Mouse (Mus musculus) lung, postnatal 0 days (tissue): ENCODE measurements around the gene Fbxo36. TPM values are rescaled to one million over a fixed set of nuclear protein-coding genes. Genes with fewer than 3 reads are reported as not detected.

Experiments used
- ATAC-seq: fragments of 200-750 bp; cut with Nextera tagmentation; 2 replicates; pipeline ENCODE4 v1.8.0; 2017; ENCODE audit warnings: moderate library complexity
- DNase-seq: peaks from one replicate; pipeline ENCODE4 v3.0.0-alpha.2; 2016; ENCODE audit warnings: low spot score
- H3K27ac ChIP-seq: fragments of 300-500 bp; sonication (generic); 2 replicates; pipeline ENCODE4 v1.5.1; 2014; ENCODE audit warnings: antibody characterized with exemption, mild to moderate bottlenecking, low read length, mixed read lengths
- H3K27me3 ChIP-seq: fragments of 300-500 bp; sonication (generic); replicated peaks from 2 replicates; pipeline ENCODE4 v1.6.1; 2014; ENCODE audit warnings: low read length, mixed read lengths; ENCODE audit not compliant: insufficient read depth
- H3K36me3 ChIP-seq: fragments of 300-500 bp; sonication (generic); 2 replicates; pipeline ENCODE4 v1.6.1; 2014; ENCODE audit warnings: low read length, mixed read lengths; ENCODE audit not compliant: insufficient read depth
- H3K4me1 ChIP-seq: fragments of 300-500 bp; sonication (generic); 2 replicates; pipeline ENCODE4 v1.6.1; 2014; ENCODE audit warnings: antibody characterized with exemption, low read depth, low read length, mixed read lengths; ENCODE audit not compliant: insufficient read depth
- H3K4me2 ChIP-seq: fragments of 300-500 bp; sonication (generic); replicated peaks from 2 replicates; pipeline ENCODE4 v1.6.1; 2014; ENCODE audit warnings: low read depth, mild to moderate bottlenecking, low read length, moderate library complexity, mixed read lengths
- H3K4me3 ChIP-seq: fragments of 300-500 bp; sonication (generic); 2 replicates; pipeline ENCODE4 v1.5.1; 2014; ENCODE audit warnings: low read depth, low read length
- H3K9ac ChIP-seq: fragments of 300-500 bp; sonication (generic); replicated peaks from 2 replicates; pipeline ENCODE4 v1.6.1; 2014; ENCODE audit warnings: low read depth, mild to moderate bottlenecking
- H3K9me3 ChIP-seq: fragments of 300-500 bp; sonication (generic); 2 replicates; pipeline ENCODE4 v1.6.1; 2016; ENCODE audit warnings: low read length, mixed read lengths
- CTCF ChIP-seq: IDR thresholded peaks from 2 replicates; pipeline ENCODE4 v1.5.1; 2016; ENCODE audit warnings: antibody characterized with exemption, mild to moderate bottlenecking
- EP300 ChIP-seq: IDR thresholded peaks from 2 replicates; pipeline ENCODE4 v1.6.1; 2016; ENCODE audit warnings: antibody characterized with exemption, mild to moderate bottlenecking, control low read depth
- WGBS: fragments of 180-500 bp; shearing (Covaris S2); extraction: QIAGEN DNeasy Blood & Tissue Kit; methylation state at CpG from one replicate; pipeline ENCODE4 v1.1.7; 2014; 5-methylcytosine and 5-hydroxymethylcytosine counted together
- polyA plus RNA-seq: library from polyadenylated mRNA; unstranded; fragments of >200 nt; fragmentation: Nextera tagmentation; extraction: Ambion mirVana; gene quantifications from 2 replicates; pipeline ENCODE4 v1.2.1, GENCODE M21; 2015

The Fbxo36 gene
- polyA plus RNA-seq: 23.6 and 24.1 TPM in 2 replicates

DNA sequence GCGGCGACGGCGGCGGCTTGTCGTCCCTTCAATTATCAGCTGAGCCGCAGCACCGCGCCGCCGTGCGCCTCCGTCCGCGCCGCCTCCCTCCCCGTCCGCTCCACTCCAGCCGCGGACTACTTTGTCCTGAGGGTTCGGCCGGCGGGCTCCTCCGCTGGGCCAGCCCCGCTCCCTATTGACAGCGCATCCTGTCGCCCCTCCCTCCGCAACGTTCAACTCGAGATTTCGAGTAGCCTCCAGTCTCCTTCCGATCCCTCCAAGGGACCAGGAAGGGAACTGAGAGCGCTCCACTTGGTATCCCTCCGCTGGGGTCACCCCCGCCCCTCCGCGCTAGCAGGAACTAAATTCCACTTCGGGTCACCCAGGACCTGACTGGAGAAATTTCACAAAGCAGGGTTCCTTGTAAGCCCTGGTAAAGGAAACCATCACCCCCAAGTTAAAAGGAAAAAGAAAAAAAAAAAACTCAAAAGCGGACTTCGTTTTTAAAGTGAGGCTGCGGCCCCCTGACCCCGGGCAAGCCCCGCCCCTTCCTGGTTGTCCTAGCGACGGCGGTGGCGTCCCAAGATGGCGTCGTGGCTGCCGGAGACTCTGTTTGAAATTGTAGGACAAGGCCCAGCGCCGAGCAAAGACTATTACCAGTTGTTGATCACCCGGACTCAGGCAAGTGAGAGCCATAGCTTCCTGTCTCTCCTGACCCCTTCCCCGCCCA lies at the start of gene Fbxo36:
Gene Fbxo36 (plus strand): TSS at position 533 of the 709 bp plus-strand sequence.
- ATAC-seq: peak; percentile 92
- Histone ChIP-seq H3K4me3 (peak within 1 kb of the TSS; percentile 96), H3K9me3 (no peaks in the 10 kb centered on the region), H3K4me2 (peak within 1 kb of the TSS; percentile 82), H3K27ac (peak within 1 kb of the TSS; percentile 99), H3K4me1 (peaks cover 8% of the 10 kb centered on the region; the same call in 1 of the 2 replicates), H3K27me3 (no peaks in the 10 kb centered on the region), H3K36me3 (no peaks in the 10 kb centered on the region), H3K9ac (peak within 1 kb of the TSS; percentile 94)
- peak; percentile 98 for DNase-seq
- WGBS: under 1% methylated on average over 41 of the region's 54 CpGs
- TF ChIP-seq EP300: peak; percentile 80
- no peak for TF ChIP-seq CTCF

DNA sequence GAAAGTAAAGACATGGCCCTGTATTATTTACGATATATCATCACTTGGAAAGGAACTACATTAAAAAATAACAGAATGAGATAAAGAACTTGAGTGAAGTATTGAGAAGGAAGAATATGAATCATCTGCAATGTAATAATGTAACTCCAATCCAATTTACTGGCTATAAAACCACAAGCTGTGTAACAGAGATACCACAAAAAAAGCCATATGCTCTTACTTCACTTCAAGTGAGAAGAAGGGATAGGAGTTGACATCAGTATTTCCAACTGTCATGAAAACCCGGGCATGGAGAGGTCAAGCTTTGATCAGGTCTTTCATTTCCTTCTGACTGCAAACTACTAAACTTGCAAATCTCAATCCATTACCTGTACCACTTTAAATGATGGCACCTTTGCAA lies 48.2 kb upstream of the Fbxo36 start:
- WGBS: 87% methylated on average over 2 of the region's 2 CpGs
- H3K27ac ChIP-seq: no peak overlapping the region
- DNase-seq (no peak), ATAC-seq (no peak)
- no peaks in the 10 kb centered on the region for H3K9me3 ChIP-seq
- no peak overlapping the region for H3K4me3 ChIP-seq
- H3K36me3 ChIP-seq: peaks cover 12% of the 10 kb centered on the region; the same call in 1 of the 2 replicates
- no peaks in the 10 kb centered on the region for H3K4me1 ChIP-seq
- no peak overlapping the region for H3K4me2 ChIP-seq
- no peak overlapping the region for H3K9ac ChIP-seq
- no peaks in the 10 kb centered on the region for H3K27me3 ChIP-seq
- TF ChIP-seq EP300 (no peak), CTCF (no peak)

DNA sequence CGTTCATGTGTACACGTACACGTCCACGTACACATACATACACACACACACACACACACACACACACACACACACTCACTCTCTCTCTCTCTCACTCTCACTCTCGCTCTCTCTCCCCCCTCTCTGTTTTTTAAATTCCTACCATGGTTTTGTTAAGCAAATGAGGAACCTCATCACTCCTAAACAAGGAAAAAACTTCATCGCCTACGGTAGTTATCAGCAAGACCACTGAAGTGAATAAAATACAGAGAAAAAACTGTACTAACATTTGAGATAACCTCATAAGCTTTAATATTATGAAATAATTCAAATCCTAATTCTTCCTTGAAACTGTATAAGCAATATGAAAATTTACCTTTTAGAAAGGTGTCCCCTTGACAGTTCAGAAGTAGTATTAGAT lies 44.3 kb upstream of the Fbxo36 start:
- DNase-seq (no peak), ATAC-seq (no peak)
- Histone ChIP-seq H3K9me3 (no peaks in the 10 kb centered on the region), H3K27me3 (no peaks in the 10 kb centered on the region), H3K27ac (no peak overlapping the region), H3K9ac (no peak overlapping the region), H3K4me2 (no peak overlapping the region), H3K4me1 (no peaks in the 10 kb centered on the region), H3K36me3 (peaks cover 12% of the 10 kb centered on the region; the same call in 1 of the 2 replicates), H3K4me3 (no peak overlapping the region)
- WGBS: 93% methylated on average over 7 of the region's 7 CpGs
- TF ChIP-seq CTCF: no peak
- TF ChIP-seq EP300: no peak

DNA sequence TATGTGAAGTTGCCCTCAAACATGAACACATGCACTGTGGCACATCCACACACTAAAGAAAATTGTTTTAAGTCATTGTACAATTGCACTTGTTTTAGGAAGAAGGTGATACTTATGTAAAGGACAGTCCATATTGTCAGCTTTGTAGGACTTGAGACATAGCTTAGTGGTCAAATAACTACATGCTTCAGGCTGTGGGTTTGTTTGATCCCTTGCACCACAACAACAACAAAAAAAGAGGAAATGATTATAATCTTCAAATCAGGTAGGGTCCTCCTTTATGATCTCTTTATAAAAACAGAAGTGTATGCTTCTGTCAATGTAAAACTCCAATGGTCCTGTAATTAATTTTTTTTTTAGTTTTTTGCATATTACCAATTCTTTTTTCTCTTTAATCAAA lies 40.5 kb upstream of the Fbxo36 start:
- Histone ChIP-seq H3K36me3 (peaks cover 1% of the 10 kb centered on the region; the same call in 1 of the 2 replicates), H3K4me3 (no peak overlapping the region), H3K4me1 (no peaks in the 10 kb centered on the region; the same call in 1 of the 2 replicates), H3K27ac (no peak overlapping the region), H3K9ac (no peak overlapping the region), H3K9me3 (no peaks in the 10 kb centered on the region), H3K27me3 (no peaks in the 10 kb centered on the region), H3K4me2 (no peak overlapping the region)
- ATAC-seq (no peak), DNase-seq (no peak)
- TF ChIP-seq EP300: no peak
- no peak for TF ChIP-seq CTCF

DNA sequence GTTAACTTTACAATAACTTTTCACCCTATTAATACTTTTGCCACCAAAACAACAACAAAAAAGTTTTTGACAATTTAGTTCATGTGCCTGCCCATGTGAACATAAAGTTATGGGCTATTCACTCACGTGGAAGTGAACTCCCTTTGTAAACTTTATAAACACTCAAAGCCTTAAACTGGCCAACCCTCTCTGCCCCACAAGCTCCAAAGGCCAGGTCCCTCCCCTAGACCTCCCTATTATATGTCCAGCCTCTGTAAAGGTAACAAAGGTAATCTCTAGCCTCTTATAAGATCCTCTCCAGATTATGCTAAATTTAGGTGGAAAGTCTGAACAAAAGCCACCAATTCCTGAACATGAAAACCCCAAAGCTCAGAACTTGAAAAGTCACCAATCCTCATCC lies 35.9 kb upstream of the Fbxo36 start:
- no peaks in the 10 kb centered on the region for H3K27me3 ChIP-seq
- ATAC-seq: no peak
- no peak overlapping the region for H3K27ac ChIP-seq
- H3K4me1 ChIP-seq: no peaks in the 10 kb centered on the region; the same call in 1 of the 2 replicates
- no peak overlapping the region for H3K4me3 ChIP-seq
- H3K9me3 ChIP-seq: no peaks in the 10 kb centered on the region
- no peaks in the 10 kb centered on the region for H3K36me3 ChIP-seq
- no peak for DNase-seq
- no peak overlapping the region for H3K4me2 ChIP-seq
- H3K9ac ChIP-seq: no peak overlapping the region
- no peak for TF ChIP-seq CTCF
- TF ChIP-seq EP300: no peak
- 29% methylated on average over 1 of the region's 1 CpGs for WGBS

DNA sequence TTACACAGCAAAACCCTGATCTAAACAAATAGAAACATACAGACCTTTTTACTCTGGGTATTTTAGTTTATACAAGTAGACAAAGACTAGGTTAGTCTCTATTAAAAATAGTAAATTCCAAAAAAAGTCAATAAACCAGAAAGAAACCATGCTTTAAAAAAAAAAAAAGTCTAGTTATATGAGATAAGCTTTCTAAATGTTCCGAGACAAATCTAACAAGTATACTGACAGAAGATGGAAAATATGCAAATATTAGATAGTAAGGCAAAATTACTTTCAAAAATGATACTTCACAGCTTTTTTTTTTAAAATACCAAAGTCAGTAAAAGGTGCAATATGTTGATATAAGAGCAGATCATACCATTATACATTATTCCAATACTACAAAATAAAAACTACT lies 22.0 kb upstream of the Fbxo36 start:
- no peaks in the 10 kb centered on the region for H3K4me1 ChIP-seq
- WGBS: 60% methylated on average over 1 of the region's 1 CpGs
- no peak overlapping the region for H3K27ac ChIP-seq
- DNase-seq (no peak), ATAC-seq (no peak)
- no peaks in the 10 kb centered on the region for H3K9me3 ChIP-seq
- H3K36me3 ChIP-seq: no peaks in the 10 kb centered on the region
- no peak for TF ChIP-seq CTCF
- no peak for TF ChIP-seq EP300
- no peak overlapping the region for H3K4me2 ChIP-seq
- no peak overlapping the region for H3K9ac ChIP-seq
- no peaks in the 10 kb centered on the region for H3K27me3 ChIP-seq
- H3K4me3 ChIP-seq: no peak overlapping the region
